Mouse (Mus musculus) kidney, adult 9 months (tissue): ENCODE data around the gene Ypel2.
A peak's percentile ranks its signal among the peaks of the same experiment; 100 is the strongest.

Experiments
- DNase-seq: peaks from one replicate; pipeline ENCODE4 v3.0.0; 2022

Gene Ypel2

DNA sequence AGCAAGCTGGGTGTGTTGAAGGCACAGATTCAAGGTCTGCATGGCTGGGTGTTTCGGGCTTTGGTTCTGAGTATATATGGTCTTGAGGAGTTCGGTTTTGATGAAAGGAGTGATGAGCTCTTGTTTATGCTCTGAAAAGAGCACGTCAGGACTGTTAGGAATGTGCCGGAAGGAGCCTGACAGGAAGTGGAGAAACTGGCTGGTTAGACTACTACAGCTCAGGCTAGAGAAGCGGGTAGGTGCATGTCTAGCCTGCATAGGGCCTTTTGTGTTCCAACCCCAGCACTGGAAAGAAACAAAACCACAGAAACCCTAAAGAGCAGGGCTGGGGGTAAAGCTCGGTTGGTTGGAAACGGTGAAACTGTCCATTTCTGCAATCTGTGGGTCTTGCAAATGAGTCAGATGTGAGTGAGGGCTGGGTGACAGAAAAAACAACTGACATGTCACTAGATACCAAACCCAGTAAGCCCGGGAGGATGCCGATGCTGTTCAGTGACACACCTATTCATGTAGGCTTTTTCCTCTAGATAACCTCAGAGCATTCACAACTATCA lies 68.3 kb downstream of the Ypel2 start:
- no peak for DNase-seq

GRCm38 (mm10) chr11:86924629-86925028 lies 68.9 kb downstream of the Ypel2 start:
- DNase-seq: no peak

- DNase-seq: peak; percentile 35
These were observed 69.9 kb downstream of the Ypel2 start for GRCm38 (mm10) chr11:86923654-86924053.

DNA sequence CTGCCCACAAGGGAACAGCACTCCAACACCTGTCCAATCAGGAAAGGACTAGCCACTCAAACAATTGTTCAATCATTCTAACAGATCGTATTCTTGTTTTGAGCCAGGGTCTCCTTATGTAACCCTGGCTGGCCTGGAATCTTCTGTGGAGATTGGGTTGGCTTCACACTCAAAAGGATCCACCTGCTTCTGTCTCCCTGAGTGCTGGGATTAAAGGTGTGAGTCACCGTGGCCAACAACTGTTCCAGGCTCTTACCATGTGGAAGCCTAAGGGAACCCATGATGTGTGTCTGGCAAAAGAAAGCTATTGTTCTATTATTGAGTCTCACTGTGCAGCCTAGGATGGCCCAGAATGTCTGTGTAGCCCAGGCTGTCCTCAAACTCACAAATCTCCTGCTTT lies 71.5 kb downstream of the Ypel2 start:
- DNase-seq: no peak

DNA sequence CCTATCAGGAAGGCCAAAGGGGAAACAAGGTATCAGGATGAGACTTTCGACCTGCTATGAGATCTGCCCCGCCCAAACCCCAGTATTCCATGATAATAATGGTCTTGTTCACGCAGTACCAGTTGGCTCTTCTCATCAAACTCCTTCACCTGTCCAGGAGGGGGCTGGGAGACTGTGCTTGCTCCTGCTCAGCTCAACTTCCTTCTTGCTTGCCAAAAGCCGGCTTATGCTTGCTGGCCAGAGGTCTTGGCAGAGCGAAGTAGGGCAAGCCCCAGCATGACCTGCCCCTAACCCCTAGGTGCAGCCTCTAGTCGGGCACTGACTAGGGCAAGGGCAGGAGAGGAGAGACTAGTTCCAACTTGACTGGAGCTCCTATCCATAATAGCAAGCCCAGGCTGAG lies 72.2 kb downstream of the Ypel2 start:
- DNase-seq: peak; percentile 24

DNA sequence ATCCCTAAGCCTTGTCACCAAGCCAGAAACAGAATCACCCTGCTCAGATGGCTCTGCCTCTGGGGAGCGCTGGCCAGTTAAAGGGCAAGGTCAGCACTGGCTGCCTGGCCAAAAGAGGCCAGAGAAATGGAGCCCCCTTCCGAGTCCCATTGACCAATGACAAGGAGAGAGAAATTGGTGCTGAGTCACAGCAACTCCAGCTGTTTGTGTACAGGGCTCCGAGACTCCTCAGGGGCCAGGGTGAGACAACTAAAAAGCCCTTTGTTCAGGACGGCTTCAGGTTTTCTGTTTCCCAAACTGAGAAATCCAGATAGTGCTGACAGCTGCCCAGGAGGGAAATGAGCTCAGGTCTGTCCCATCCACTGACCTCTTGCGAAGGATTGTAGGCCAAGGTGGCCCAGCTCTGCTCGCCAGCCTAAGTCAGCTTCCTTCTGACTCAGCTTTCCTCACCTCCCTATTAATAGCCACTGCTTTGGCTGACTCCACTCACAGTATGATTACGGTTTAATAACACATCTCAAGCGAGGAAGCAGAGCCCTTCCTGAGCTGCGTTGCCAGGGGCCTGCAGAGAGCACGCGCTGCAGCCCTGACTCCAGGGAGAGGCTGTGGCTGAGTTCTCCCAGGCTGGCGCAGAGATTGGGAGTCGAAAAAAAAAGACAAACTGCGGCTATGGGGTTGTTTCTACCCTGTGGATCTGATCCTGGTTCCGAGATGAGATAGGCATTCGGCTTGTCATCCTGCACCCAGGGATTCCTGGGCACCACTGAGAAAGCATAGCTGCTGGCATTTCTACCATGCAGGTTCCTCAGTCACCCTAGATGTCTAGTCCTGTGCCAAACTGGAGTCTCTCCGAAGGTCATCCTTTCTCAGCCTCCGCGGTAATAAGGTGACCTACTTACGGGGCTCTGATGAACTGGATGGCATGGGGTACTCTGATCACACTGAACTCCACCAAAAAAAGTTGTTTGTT lies 73.1 kb downstream of the Ypel2 start:
- DNase-seq: peak; percentile 48

DNA sequence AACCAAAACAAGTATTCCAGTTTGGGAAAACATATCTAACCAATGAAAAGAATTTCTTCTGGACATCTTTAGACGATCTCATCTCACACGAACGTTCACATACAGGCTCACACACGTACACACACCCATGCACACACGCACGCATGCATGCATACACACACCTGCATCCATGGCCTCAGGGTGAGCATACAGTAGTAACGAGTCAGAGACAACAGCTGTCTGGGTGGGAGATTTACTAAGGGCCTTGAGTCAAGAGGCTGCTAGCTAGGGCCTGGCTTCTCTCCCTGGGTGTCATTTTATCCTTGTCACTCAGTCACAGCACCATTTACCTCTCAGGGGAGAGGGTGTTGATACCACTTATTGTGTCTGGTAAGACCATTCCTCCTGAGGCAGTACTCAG lies 74.0 kb downstream of the Ypel2 start:
- no peak for DNase-seq

GRCm38 (mm10) chr11:86917536-86917935 lies 76.0 kb downstream of the Ypel2 start:
- no peak for DNase-seq

GRCm38 (mm10) chr11:86916596-86917249 lies 76.8 kb downstream of the Ypel2 start:
- DNase-seq: no peak

- DNase-seq: no peak
These were observed 79.2 kb downstream of the Ypel2 start for GRCm38 (mm10) chr11:86914329-86914728.

DNA sequence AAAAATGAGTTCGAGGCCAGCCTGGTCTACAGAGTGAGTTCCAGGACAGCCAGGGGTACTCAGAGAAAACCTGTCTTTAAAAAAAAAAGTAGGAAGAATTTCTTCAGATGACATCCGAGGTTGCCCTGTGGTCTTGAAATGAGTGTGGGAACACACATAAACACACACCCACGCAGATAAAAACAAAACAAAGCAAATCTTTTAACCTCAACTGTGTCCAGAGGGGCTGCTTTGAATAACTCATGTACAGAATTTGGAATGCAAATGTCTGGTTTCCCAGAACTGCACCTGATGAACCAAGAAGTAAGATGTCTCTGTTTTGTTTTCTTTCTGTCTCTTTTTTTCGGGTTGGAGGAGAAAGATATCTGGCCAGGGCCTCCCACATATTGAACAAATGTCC lies 83.3 kb downstream of the Ypel2 start:
- DNase-seq: no peak

DNA sequence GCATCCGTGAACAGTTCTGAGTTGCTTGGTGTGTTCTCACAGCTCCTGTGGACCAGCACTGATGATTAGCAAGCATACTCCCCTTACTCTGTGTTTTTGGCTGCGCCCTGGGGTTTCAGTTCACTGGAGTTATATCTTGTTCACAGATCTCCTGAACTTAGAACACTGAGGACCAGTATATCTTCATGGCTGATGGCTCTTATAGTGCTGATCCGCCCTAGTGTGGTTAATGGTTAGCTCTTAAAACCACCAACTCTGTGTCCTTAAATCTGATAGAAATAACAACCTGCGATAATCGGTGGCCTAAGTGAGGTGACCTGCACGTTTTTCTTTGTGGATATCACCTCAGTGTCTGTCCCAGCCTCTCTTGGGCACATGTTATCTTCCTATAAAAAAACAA lies 84.5 kb downstream of the Ypel2 start:
- DNase-seq: peak; percentile 29

- no peak for DNase-seq
These were observed 85.5 kb downstream of the Ypel2 start for GRCm38 (mm10) chr11:86907889-86908590.

GRCm38 (mm10) chr11:86906767-86907662 lies 86.5 kb downstream of the Ypel2 start:
- DNase-seq: no peak

GRCm38 (mm10) chr11:86906257-86906656 lies 87.2 kb downstream of the Ypel2 start:
- no peak for DNase-seq

DNA sequence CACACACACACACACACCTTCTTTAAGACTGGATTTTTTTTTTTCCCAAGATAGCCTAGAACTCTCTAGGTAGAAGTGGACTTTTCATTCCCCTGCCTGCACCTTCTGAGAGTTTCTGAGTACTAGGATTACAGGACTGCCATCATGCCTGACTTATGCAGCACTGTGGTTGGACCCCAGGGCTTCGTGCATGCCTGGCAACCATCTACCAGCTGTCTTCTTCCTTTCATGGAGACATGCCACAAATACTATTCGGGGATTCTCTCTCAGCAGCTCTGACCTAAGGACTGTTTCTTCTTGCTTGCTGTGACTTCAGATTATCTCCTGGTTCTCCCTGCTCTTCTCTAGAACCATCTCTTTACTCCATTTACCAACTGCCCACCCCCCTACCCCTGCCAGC lies 88.2 kb downstream of the Ypel2 start:
- DNase-seq: no peak

DNA sequence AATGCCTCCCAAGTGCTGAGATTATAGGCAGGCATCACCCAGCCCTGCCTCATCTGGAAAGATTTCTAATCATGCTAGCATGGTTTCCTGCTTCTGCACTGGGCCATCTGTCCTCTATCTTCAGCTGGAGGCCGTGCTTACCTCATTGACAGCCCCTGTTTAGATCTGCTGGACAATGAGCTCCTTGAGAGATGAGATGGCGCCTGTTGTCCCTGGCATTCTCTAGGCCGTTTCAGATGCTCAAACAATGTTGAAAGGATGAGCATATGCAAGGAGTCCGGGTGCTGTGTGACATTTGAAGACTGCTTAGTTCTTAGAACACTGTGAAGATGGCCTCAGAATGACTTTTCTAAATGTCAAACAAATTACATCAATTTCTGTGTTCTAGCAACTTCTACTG lies 88.8 kb downstream of the Ypel2 start:
- no peak for DNase-seq

GRCm38 (mm10) chr11:86898367-86898766 lies 95.1 kb downstream of the Ypel2 start:
- no peak for DNase-seq

GRCm38 (mm10) chr11:86895567-86895966 lies 97.9 kb downstream of the Ypel2 start:
- DNase-seq: no peak

DNA sequence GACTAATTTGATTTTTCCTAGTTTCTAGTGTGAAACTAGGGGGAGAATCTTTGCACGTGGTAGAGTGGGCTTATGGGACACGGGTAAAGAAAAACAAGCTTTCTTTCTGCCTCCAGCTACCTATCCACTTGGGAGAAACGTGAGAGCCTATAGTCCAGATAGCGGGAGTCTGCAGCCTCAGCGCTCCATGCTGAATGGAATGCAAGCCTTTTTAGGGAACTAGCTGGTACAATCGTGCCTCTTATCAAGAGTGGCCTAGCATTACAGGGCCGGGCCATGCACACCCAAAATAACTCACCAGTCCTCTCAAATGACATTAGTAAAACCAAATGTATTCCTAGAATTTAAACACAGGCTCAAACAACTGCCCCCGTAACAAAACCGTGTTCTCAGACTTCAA lies 98.4 kb downstream of the Ypel2 start:
- DNase-seq: no peak

- peak; percentile 83 for DNase-seq
These were observed 99.3 kb downstream of the Ypel2 start for GRCm38 (mm10) chr11:86894171-86894577.

- no peak for DNase-seq
These were observed 100.4 kb downstream of the Ypel2 start for GRCm38 (mm10) chr11:86892996-86893670.
